Comparison of ENCODE assay signal across 25 mouse cellular contexts in the genomic region with DNA sequence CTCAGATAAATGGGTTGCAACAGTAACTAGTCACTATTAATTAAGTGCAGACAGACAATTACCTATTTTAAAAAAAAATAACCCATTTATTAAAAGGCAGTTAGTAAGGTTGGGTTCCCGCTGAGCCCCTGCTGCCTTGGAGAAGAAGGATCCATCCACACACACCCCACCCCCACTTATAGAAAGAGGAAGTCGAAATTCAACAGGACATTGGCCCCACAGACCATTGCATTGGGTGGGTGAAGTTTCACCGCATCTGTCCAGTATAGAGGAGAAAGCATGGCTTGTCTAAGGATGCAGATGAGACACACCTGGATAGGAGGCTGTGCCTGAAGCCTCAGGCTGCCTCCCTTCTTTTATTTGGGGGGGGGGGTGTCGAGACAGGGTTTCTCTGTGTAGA. TPM values are rescaled to one million over a fixed set of nuclear protein-coding genes. Genes with fewer than 3 reads are reported as not detected.
DNase-seq lines count a peak whose midpoint lies in the region; ATAC-seq and TF ChIP-seq lines count a peak whose summit lies in the region.
"Had no signal": no experiment of that assay in that cellular context is flagged by ENCODE, and none has a peak within 500 bp of the region (broad histone marks: within the 10 kb centered on the region; RNA-seq: fewer than 3 reads in every experiment).

No protein-coding gene starts in this region.

- no peaks in the 10 kb centered on the region for H3K9me3 ChIP-seq in lung, embryonic 15.5 days
- H3K9me3 ChIP-seq in ES-Bruce4 (replicated peaks; ENCODE audit: control insufficient read depth, insufficient read depth, low read length, poor library complexity, severe bottlenecking), result no peaks in the 10 kb centered on the region
- no peaks in the 10 kb centered on the region for H3K9me3 ChIP-seq in limb, embryonic 10.5 days (replicated peaks)
- H3K9me3 ChIP-seq in kidney, embryonic 15.5 days (replicated peaks), result no peaks in the 10 kb centered on the region
- H3K9me3 ChIP-seq in midbrain, postnatal 0 days (ENCODE audit: low read length), result no peaks in the 10 kb centered on the region
- H3K9me3 ChIP-seq: embryonic facial prominence, embryonic 15.5 days; forebrain, embryonic 12.5 days; G1E; hindbrain, embryonic 12.5 days; limb, embryonic 12.5 days; liver, embryonic 15.5 days; megakaryocyte, embryonic 14.5 days had no signal

- H3K27ac ChIP-seq in lung, embryonic 15.5 days, result peak overlapping the region; percentile 60
- H3K27ac ChIP-seq in ES-Bruce4 (ENCODE audit: insufficient read depth, low read length), result peak overlapping the region; percentile 89
- peak overlapping the region; percentile 63 for H3K27ac ChIP-seq in limb, embryonic 10.5 days
- H3K27ac ChIP-seq in kidney, embryonic 15.5 days, result no peak overlapping the region
- no peak overlapping the region for H3K27ac ChIP-seq in midbrain, postnatal 0 days (ENCODE audit: low read depth, low read length)
- H3K27ac ChIP-seq: embryonic facial prominence, embryonic 15.5 days; limb, embryonic 12.5 days; liver, embryonic 15.5 days had no signal

- no peaks in the 10 kb centered on the region for H3K36me3 ChIP-seq in lung, embryonic 15.5 days
- no peaks in the 10 kb centered on the region for H3K36me3 ChIP-seq in ES-Bruce4 (ENCODE audit: control insufficient read depth, insufficient read depth, low read length, poor library complexity, severe bottlenecking)
- no peaks in the 10 kb centered on the region for H3K36me3 ChIP-seq in limb, embryonic 10.5 days
- H3K36me3 ChIP-seq in kidney, embryonic 15.5 days, result no peaks in the 10 kb centered on the region
- no peaks in the 10 kb centered on the region for H3K36me3 ChIP-seq in midbrain, postnatal 0 days (ENCODE audit: insufficient read depth, low read length)
- H3K36me3 ChIP-seq: embryonic facial prominence, embryonic 15.5 days; forebrain, embryonic 12.5 days; G1E; hindbrain, embryonic 12.5 days; limb, embryonic 12.5 days; liver, embryonic 15.5 days had no signal

- no peaks in the 10 kb centered on the region for H3K27me3 ChIP-seq in lung, embryonic 15.5 days
- H3K27me3 ChIP-seq in ES-Bruce4 (ENCODE audit: control insufficient read depth, insufficient read depth, low read length, poor library complexity, severe bottlenecking), result no peaks in the 10 kb centered on the region
- no peaks in the 10 kb centered on the region for H3K27me3 ChIP-seq in limb, embryonic 10.5 days (ENCODE audit: low read depth, poor library complexity, severe bottlenecking)
- no peaks in the 10 kb centered on the region for H3K27me3 ChIP-seq in kidney, embryonic 15.5 days
- H3K27me3 ChIP-seq in midbrain, postnatal 0 days (ENCODE audit: insufficient read depth, low read length), result no peaks in the 10 kb centered on the region
- H3K27me3 ChIP-seq: embryonic facial prominence, embryonic 15.5 days; hindbrain, embryonic 12.5 days; limb, embryonic 12.5 days; liver, embryonic 15.5 days had no signal

- no peak for DNase-seq in lung, postnatal 14 days
- DNase-seq in ZHBTc4 (ENCODE audit: low read depth, low spot score), result peak; percentile 25
- DNase-seq in limb, embryonic 10.5 days (ENCODE audit: low spot score), result no peak
- DNase-seq in urinary bladder, postnatal 36 days (ENCODE audit: low spot score in 2 of 2), result no peak
- DNase-seq in midbrain, postnatal 0 days (ENCODE audit: low spot score), result no peak
- DNase-seq: adrenal gland, postnatal 14 days; cerebellum, adult 11 months; cerebellum, postnatal 36 days; embryo, embryonic 11 days; heart, adult 18-20 months; heart, postnatal 36 days; layer of hippocampus, adult 9-11 months; right cerebral cortex, postnatal 4 days had no signal

- H3K4me3 ChIP-seq in lung, embryonic 15.5 days, result no peak overlapping the region
- H3K4me3 ChIP-seq in ES-Bruce4 (ENCODE audit: low read depth, low read length), result peak overlapping the region; percentile 6; the same call in 1 of the 2 replicates
- H3K4me3 ChIP-seq in limb, embryonic 10.5 days, result no peak overlapping the region
- no peak overlapping the region for H3K4me3 ChIP-seq in kidney, embryonic 15.5 days (replicated peaks)
- H3K4me3 ChIP-seq in midbrain, postnatal 0 days (ENCODE audit: low read depth, low read length), result no peak overlapping the region
- H3K4me3 ChIP-seq: embryonic facial prominence, embryonic 15.5 days; forebrain, embryonic 12.5 days; hindbrain, embryonic 12.5 days; limb, embryonic 12.5 days; liver, embryonic 15.5 days; megakaryocyte, embryonic 14.5 days had no signal

- TF ChIP-seq POLR2A in ES-Bruce4 (IDR thresholded peaks at IDR 0.05; ENCODE audit: insufficient read depth, low read length), result no peak

- TF ChIP-seq EP300 in ES-Bruce4 (IDR thresholded peaks at IDR 0.05; ENCODE audit: insufficient read depth, low read depth, low read length), result no peak

- WGBS in lung, embryonic 15.5 days, result 50% methylated on average over 4 of the region's 4 CpGs
- WGBS in limb, embryonic 10.5 days, result 74% methylated on average over 4 of the region's 4 CpGs
- 67% methylated on average over 4 of the region's 4 CpGs for WGBS in kidney, embryonic 15.5 days
- 73% methylated on average over 4 of the region's 4 CpGs for WGBS in midbrain, postnatal 0 days

- no peak overlapping the region for H3K4me2 ChIP-seq in lung, embryonic 15.5 days
- H3K4me2 ChIP-seq in kidney, embryonic 15.5 days, result no peak overlapping the region
- H3K4me2 ChIP-seq in midbrain, postnatal 0 days (ENCODE audit: low read depth, low read length, poor library complexity, severe bottlenecking), result no peak overlapping the region
- H3K4me2 ChIP-seq: embryonic facial prominence, embryonic 15.5 days; forebrain, embryonic 12.5 days; heart, embryonic 11.5 days; hindbrain, embryonic 12.5 days; limb, embryonic 12.5 days; liver, embryonic 15.5 days had no signal

- no peak for TF ChIP-seq CTCF in ES-Bruce4 (IDR thresholded peaks at IDR 0.05; ENCODE audit: low read depth, low read length)
- TF ChIP-seq CTCF in midbrain, postnatal 0 days (IDR thresholded peaks at IDR 0.05), result no peak

- H3K9ac ChIP-seq in lung, embryonic 15.5 days, result no peak overlapping the region
- peak overlapping the region; percentile 44 for H3K9ac ChIP-seq in ES-Bruce4 (ENCODE audit: low read depth, poor library complexity, severe bottlenecking)
- H3K9ac ChIP-seq in kidney, embryonic 15.5 days, result no peak overlapping the region
- H3K9ac ChIP-seq in midbrain, postnatal 0 days (replicated peaks; ENCODE audit: low read length, poor library complexity, severe bottlenecking), result no peak overlapping the region
- H3K9ac ChIP-seq: embryonic facial prominence, embryonic 15.5 days; forebrain, embryonic 12.5 days; hindbrain, embryonic 12.5 days; limb, embryonic 12.5 days; liver, embryonic 15.5 days had no signal

- ATAC-seq in lung, embryonic 15.5 days (ENCODE audit: borderline replicate concordance, extremely low read depth, low FRiP score, low TSS enrichment), result no peak
- no peak for ATAC-seq in kidney, embryonic 15.5 days (replicated peaks; ENCODE audit: low FRiP score)
- ATAC-seq in midbrain, postnatal 0 days (ENCODE audit: low FRiP score), result no peak
- ATAC-seq: intestine, postnatal 0 days had no signal

- peaks cover 17% of the 10 kb centered on the region for H3K4me1 ChIP-seq in lung, embryonic 15.5 days
- H3K4me1 ChIP-seq in ES-Bruce4 (ENCODE audit: control insufficient read depth, insufficient read depth, low read length), result peaks cover 26% of the 10 kb centered on the region
- H3K4me1 ChIP-seq in limb, embryonic 10.5 days, result peaks cover 31% of the 10 kb centered on the region
- peaks cover 26% of the 10 kb centered on the region for H3K4me1 ChIP-seq in kidney, embryonic 15.5 days
- no peaks in the 10 kb centered on the region for H3K4me1 ChIP-seq in midbrain, postnatal 0 days (ENCODE audit: insufficient read depth, low read length)

RNA-seq across cellular contexts. Expression of a gene that starts 50.0 kb away (rescaled TPM):
- 32.7 and 35.4 TPM in 2 replicates for polyA plus RNA-seq in lung, embryonic 15.5 days (2015; fragmentation: Nextera tagmentation; extraction: Ambion mirVana)
- 45.1 and 48.4 TPM in 2 replicates for polyA plus RNA-seq in ES-Bruce4 (2011; ENCODE audit: insufficient read depth, insufficient read length, low read depth, missing spikeins)
- 10.3 and 13.4 TPM in 2 replicates for polyA plus RNA-seq in limb, embryonic 10.5 days (2016; fragmentation: Nextera tagmentation; extraction: Ambion mirVana)
- 17.5 and 18.5 TPM in 2 replicates for polyA plus RNA-seq in kidney, embryonic 15.5 days (2015; fragmentation: Nextera tagmentation; extraction: Ambion mirVana)
- total RNA-seq in midbrain, postnatal 0 days (2014; rRNA removed), result 48.5 and 54.2 TPM in 2 replicates
- 17.6 and 22.3 TPM in 2 replicates for polyA plus RNA-seq in midbrain, postnatal 0 days (2015; fragmentation: Nextera tagmentation; extraction: Ambion mirVana)

Comparison
In these comparisons a context has a peak if more than half of its experiments do, and no peak if none do; other contexts are left out.
1. H3K27ac ChIP-seq: peak in lung, embryonic 15.5 days (single experiment), ES-Bruce4 (single experiment) and limb, embryonic 10.5 days (single experiment); none in kidney, embryonic 15.5 days (single experiment) and midbrain, postnatal 0 days (single experiment).